1 mouse cellular context compared by ENCODE assay signal in the genomic region with DNA sequence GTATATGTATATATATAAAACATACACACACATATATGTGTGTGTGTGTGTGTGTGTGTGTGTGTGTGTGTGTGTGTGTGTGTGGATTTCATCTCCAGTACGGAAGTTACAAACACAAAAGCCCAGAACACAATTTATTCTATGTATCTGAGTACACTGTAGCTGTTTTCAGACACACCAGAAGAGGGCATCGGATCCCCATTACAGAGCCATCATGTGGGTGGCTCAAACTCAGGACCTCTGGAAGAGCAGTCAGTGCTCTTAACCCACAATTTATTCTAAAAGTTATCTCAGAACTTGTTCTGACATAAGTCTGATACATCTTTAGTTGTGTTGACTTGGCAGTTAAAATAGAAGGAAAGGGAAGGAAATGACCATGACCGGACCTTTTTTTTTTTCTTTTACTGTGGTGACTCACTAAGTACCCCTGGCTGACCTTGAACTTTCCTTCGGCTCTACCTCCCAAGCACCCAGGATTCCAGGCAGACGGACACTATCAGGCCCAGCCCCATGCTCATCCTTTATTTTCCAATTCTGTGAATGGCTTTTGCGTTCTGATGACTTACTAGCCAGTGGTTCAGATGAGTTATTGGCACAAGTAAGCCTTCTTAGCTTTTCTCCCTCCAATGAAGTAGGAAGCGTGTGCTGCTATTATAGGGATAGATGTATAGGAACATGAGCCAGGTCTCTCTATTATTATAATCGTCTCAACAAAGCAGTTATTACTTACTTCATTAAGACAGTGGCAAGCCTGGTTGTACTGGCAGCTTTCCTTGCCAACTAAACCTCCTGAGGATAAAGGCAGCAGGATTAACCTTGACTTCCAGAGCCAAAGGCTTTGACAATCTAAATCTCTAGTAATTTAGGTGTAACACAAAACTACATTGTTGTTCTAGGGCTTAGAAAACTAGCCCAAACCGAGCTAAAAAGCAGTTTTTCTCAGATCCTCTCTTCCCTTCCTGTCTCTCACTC.
TF ChIP-seq lines count a peak whose summit lies in the region.

No protein-coding gene starts in this region.

TF ChIP-seq in MEL, 35 proteins besides CTCF, POLR2A, EP300 and RAD21 (continued from another document):
- TF ChIP-seq SMC3 (IDR thresholded peaks at IDR 0.05; ENCODE audit: low read depth, low read length) (peak; percentile 46), GABPA (IDR thresholded peaks at IDR 0.05; ENCODE audit: low read depth, low read length) (no peak), USF1 (IDR thresholded peaks at IDR 0.05; ENCODE audit: low read depth, low read length) (no peak), RCOR1 (IDR thresholded peaks at IDR 0.05; ENCODE audit: low read depth, low read length) (no peak), ZC3H11A (IDR thresholded peaks at IDR 0.05; ENCODE audit: low read depth, low read length) (peak; percentile 25)
